Mouse (Mus musculus): Measurements from ENCODE around the gene Ptger1. TPM values are rescaled to one million over a fixed set of nuclear protein-coding genes. Genes with fewer than 3 reads are reported as not detected.

Ptger1 gene
- total and polyA plus RNA-seq, 3 experiments = 3.3 to 7.6 TPM; not detected in 1

- dilution Hi-C loops (cut with MboI; ENCODE audit: extremely low pct_ligation_motif_present, extremely low pct_unique_long_range_greater_than_20kb, low sequenced_read_pairs) (no loop called here), in situ Hi-C loops (cut with MboI; ENCODE audit: low pct_ligation_motif_present, low pct_unique_long_range_greater_than_20kb, low sequenced_read_pairs) (no loop called here)
- TF ChIP-seq EP300 (IDR thresholded peaks at IDR 0.05; ENCODE audit: low read length) (no peak), IRF4 (IDR thresholded peaks at IDR 0.05; ENCODE audit: low read depth, low read length) (no peak), MYC (IDR thresholded peaks at IDR 0.05; ENCODE audit: low read depth, low read length) (no peak), BHLHE40 (IDR thresholded peaks at IDR 0.05; ENCODE audit: low read depth, low read length) (no peak), MAFK (IDR thresholded peaks at IDR 0.05; ENCODE audit: insufficient replicate concordance, low read length) (no peak), JUN (IDR thresholded peaks at IDR 0.05; ENCODE audit: insufficient read depth, low read depth, low read length) (no peak), ZKSCAN1 (IDR thresholded peaks at IDR 0.05; ENCODE audit: borderline replicate concordance, low read depth, low read length) (no peak)
- Histone ChIP-seq H3K27me3 (replicated peaks) (no peaks in the 10 kb centered on the region), H3K27ac (ENCODE audit: insufficient read depth, low read depth) (no peak overlapping the region), H3K79me2 (replicated peaks; ENCODE audit: control insufficient read depth, extremely low read depth, insufficient read depth, poor library complexity, severe bottlenecking) (no peaks in the 10 kb centered on the region), H3K9ac (ENCODE audit: insufficient read depth, low read depth) (no peak overlapping the region), H3K4me1 (ENCODE audit: control insufficient read depth in 1 of 2, insufficient read depth in 2 of 2) (peaks cover 2 to 35% of the 10 kb centered on the region in 2 experiments; a peak in 3 of 4 replicates), H3K4me3 (replicated peaks in 1 of 3; ENCODE audit: low read depth in 2 of 3, low read length in 2 of 3, poor library complexity in 1 of 3) (no peak overlapping the region), H3K36me3 (replicated peaks in 1 of 2; ENCODE audit: control insufficient read depth in 1 of 2, insufficient read depth in 1 of 2, low read length in 1 of 2) (peaks cover 0 to 9% of the 10 kb centered on the region in 2 experiments), H3K9me3 (replicated peaks; ENCODE audit: low read length) (peaks cover 14% of the 10 kb centered on the region), H3K4me2 (ENCODE audit: insufficient read depth, low read depth, poor library complexity, severe bottlenecking) (no peak overlapping the region)
- no peak for DNase-seq (ENCODE audit: extremely low read depth)
Observed at GRCm38 (mm10) chr8:83654725-83655124, 11.8 kb upstream of the Ptger1 start.

GRCm38 (mm10) chr8:83656043-83656442 lies 10.4 kb upstream of the Ptger1 start:
- Histone ChIP-seq H3K9ac (ENCODE audit: insufficient read depth, low read depth) (no peak overlapping the region), H3K4me1 (ENCODE audit: control insufficient read depth in 1 of 2, insufficient read depth in 2 of 2) (peaks cover 2 to 35% of the 10 kb centered on the region in 2 experiments; a peak in 3 of 4 replicates), H3K36me3 (replicated peaks in 1 of 2; ENCODE audit: control insufficient read depth in 1 of 2, insufficient read depth in 1 of 2, low read length in 1 of 2) (peaks cover 0 to 10% of the 10 kb centered on the region in 2 experiments), H3K27me3 (replicated peaks) (no peaks in the 10 kb centered on the region), H3K79me2 (replicated peaks; ENCODE audit: control insufficient read depth, extremely low read depth, insufficient read depth, poor library complexity, severe bottlenecking) (no peaks in the 10 kb centered on the region), H3K4me3 (replicated peaks in 1 of 3; ENCODE audit: low read depth in 2 of 3, low read length in 2 of 3, poor library complexity in 1 of 3) (no peak overlapping the region), H3K27ac (ENCODE audit: insufficient read depth, low read depth) (no peak overlapping the region), H3K4me2 (ENCODE audit: insufficient read depth, low read depth, poor library complexity, severe bottlenecking) (no peak overlapping the region), H3K9me3 (replicated peaks; ENCODE audit: low read length) (peaks cover 5% of the 10 kb centered on the region)
- in situ Hi-C loops (cut with MboI; ENCODE audit: low pct_ligation_motif_present, low pct_unique_long_range_greater_than_20kb, low sequenced_read_pairs) = no loop called here
- no peak for DNase-seq (ENCODE audit: extremely low read depth)
- dilution Hi-C loops (cut with MboI; ENCODE audit: extremely low pct_ligation_motif_present, extremely low pct_unique_long_range_greater_than_20kb, low sequenced_read_pairs) = no loop called here
- TF ChIP-seq IRF4 (IDR thresholded peaks at IDR 0.05; ENCODE audit: low read depth, low read length) (no peak), TBP (conservative IDR thresholded peaks at IDR 0.05; ENCODE audit: low read depth, low read length) (no peak), MAZ (IDR thresholded peaks at IDR 0.05; ENCODE audit: low read depth, low read length) (no peak)

GRCm38 (mm10) chr8:83656484-83657246 lies 9.8 kb upstream of the Ptger1 start:
- no peak overlapping the region for H3K4me3 ChIP-seq (replicated peaks in 1 of 3; ENCODE audit: low read depth in 2 of 3, low read length in 2 of 3, poor library complexity in 1 of 3)
- peaks cover 0 to 14% of the 10 kb centered on the region in 2 experiments for H3K36me3 ChIP-seq (replicated peaks in 1 of 2; ENCODE audit: control insufficient read depth in 1 of 2, insufficient read depth in 1 of 2, low read length in 1 of 2)
- in situ Hi-C loops (cut with MboI; ENCODE audit: low pct_ligation_motif_present, low pct_unique_long_range_greater_than_20kb, low sequenced_read_pairs) = no loop called here
- no peaks in the 10 kb centered on the region for H3K27me3 ChIP-seq (replicated peaks)
- DNase-seq (ENCODE audit: extremely low read depth) = no peak
- H3K9ac ChIP-seq (ENCODE audit: insufficient read depth, low read depth) = no peak overlapping the region
- dilution Hi-C loops (cut with MboI; ENCODE audit: extremely low pct_ligation_motif_present, extremely low pct_unique_long_range_greater_than_20kb, low sequenced_read_pairs) = no loop called here
- no peak overlapping the region for H3K27ac ChIP-seq (ENCODE audit: insufficient read depth, low read depth)
- TF ChIP-seq EP300 (IDR thresholded peaks at IDR 0.05; ENCODE audit: low read length) (no peak), GABPA (IDR thresholded peaks at IDR 0.05; ENCODE audit: insufficient replicate concordance, low read depth, low read length) (no peak), CTCF (conservative IDR thresholded peaks at IDR 0.05 in 1 of 2, IDR thresholded peaks at IDR 0.05 in 1 of 2; ENCODE audit: low read depth in 2 of 2, low read length in 2 of 2) (peak; percentile 13 to 44; a peak in 3 of 4 replicates), CHD1 (IDR thresholded peaks at IDR 0.05; ENCODE audit: low read depth, low read length) (no peak), MXI1 (IDR thresholded peaks at IDR 0.05; ENCODE audit: low read depth, low read length) (no peak)
- no peak overlapping the region for H3K4me2 ChIP-seq (ENCODE audit: insufficient read depth, low read depth, poor library complexity, severe bottlenecking)
- H3K4me1 ChIP-seq (ENCODE audit: control insufficient read depth in 1 of 2, insufficient read depth in 2 of 2) = peaks cover 2 to 34% of the 10 kb centered on the region in 2 experiments; a peak in 3 of 4 replicates
- H3K9me3 ChIP-seq (replicated peaks; ENCODE audit: low read length) = peaks cover 2% of the 10 kb centered on the region
- H3K79me2 ChIP-seq (replicated peaks; ENCODE audit: control insufficient read depth, extremely low read depth, insufficient read depth, poor library complexity, severe bottlenecking) = no peaks in the 10 kb centered on the region

Data from CH12.LX (cell line).